Mouse (Mus musculus): Measurements from ENCODE around the gene Aifm3. TPM values are rescaled to one million over a fixed set of nuclear protein-coding genes. Genes with fewer than 3 reads are reported as not detected.
"Not testable (repeated sequence)": the region's sequence is repeated elsewhere in the genome, so short reads cannot be mapped to it uniquely, and the experiment has no call there.

The Aifm3 gene
- total RNA-seq, 2 experiments from 2014 or later: 148 to 171 TPM

GRCm38 (mm10) chr16:17507018-17507552 lies 17.7 kb downstream of the Aifm3 start:
- no peak for TF ChIP-seq CTCF (IDR thresholded peaks at IDR 0.05)
- intact Hi-C loops (cut with DNase I): loop anchor here (5.0 kb wide), 1 partner anchor 35 kb away; no protein-coding TSS in a partner anchor
- Histone ChIP-seq H3K4me3 (no peak overlapping the region), H3K27ac (no peak overlapping the region)
- DNase-seq (ENCODE audit: extremely low spot score in 1 of 2, low spot score in 2 of 2): no peak

- intact Hi-C loops (cut with DNase I): loop anchor here (5.0 kb wide), 1 partner anchor 36 kb away; no protein-coding TSS in a partner anchor
These were observed 18.6 kb downstream of the Aifm3 start for GRCm38 (mm10) chr16:17508031-17508430.

GRCm38 (mm10) chr16:17508546-17509239 lies 19.3 kb downstream of the Aifm3 start, which contains the start of gene Lztr1:
Gene Lztr1, plus strand, starts transcription at chr16:17508688.
- Histone ChIP-seq H3K27ac (peak within 1 kb of the TSS; percentile 98), H3K4me3 (peak within 1 kb of the TSS; percentile 60)
- intact Hi-C loops (cut with DNase I): loop anchor here (5.0 kb wide), 1 partner anchor 36 kb away; no protein-coding TSS in a partner anchor
- TF ChIP-seq CTCF (IDR thresholded peaks at IDR 0.05): no peak; the same call in none of the 2 replicates
- DNase-seq (ENCODE audit: extremely low spot score in 1 of 2, low spot score in 2 of 2): peak; percentile 88

More at GRCm38 (mm10) chr16:17508031-17508430, 18.6 kb downstream of the Aifm3 start:
- peak overlapping the region; percentile 60 for H3K4me3 ChIP-seq
- peak overlapping the region; percentile 98 for H3K27ac ChIP-seq
- peak; percentile 24 for TF ChIP-seq CTCF (IDR thresholded peaks at IDR 0.05)
- not testable (repeated sequence) for DNase-seq (ENCODE audit: extremely low spot score in 1 of 2, low spot score in 2 of 2)

GRCm38 (mm10) chr16:17509240-17509597 lies 19.8 kb downstream of the Aifm3 start:
- DNase-seq (ENCODE audit: extremely low spot score in 1 of 2, low spot score in 2 of 2): no peak
- Histone ChIP-seq H3K27ac (peak overlapping the region; percentile 98), H3K4me3 (peak overlapping the region; percentile 60)
- TF ChIP-seq CTCF (IDR thresholded peaks at IDR 0.05): no peak
- intact Hi-C loops (cut with DNase I): loop anchor here (5.0 kb wide), 1 partner anchor 37 kb away; no protein-coding TSS in a partner anchor

GRCm38 (mm10) chr16:17510143-17510542 lies 20.7 kb downstream of the Aifm3 start:
- DNase-seq (ENCODE audit: extremely low spot score in 1 of 2, low spot score in 2 of 2): no peak
- H3K27ac ChIP-seq: no peak overlapping the region
- H3K4me3 ChIP-seq: peak overlapping the region; percentile 60; the same call in 1 of the 2 replicates
- intact Hi-C loops (cut with DNase I): no loop called here
- no peak for TF ChIP-seq CTCF (IDR thresholded peaks at IDR 0.05)

GRCm38 (mm10) chr16:17510686-17511085 lies 21.3 kb downstream of the Aifm3 start:
- TF ChIP-seq CTCF (IDR thresholded peaks at IDR 0.05): no peak
- intact Hi-C loops (cut with DNase I): no loop called here
- Histone ChIP-seq H3K27ac (no peak overlapping the region), H3K4me3 (no peak overlapping the region)
- DNase-seq (ENCODE audit: extremely low spot score in 1 of 2, low spot score in 2 of 2): no peak

- Histone ChIP-seq H3K27ac (no peak overlapping the region), H3K4me3 (no peak overlapping the region)
- intact Hi-C loops (cut with DNase I): no loop called here
- TF ChIP-seq CTCF (IDR thresholded peaks at IDR 0.05): no peak
- DNase-seq (ENCODE audit: extremely low spot score in 1 of 2, low spot score in 2 of 2): no peak
These were observed 22.0 kb downstream of the Aifm3 start for GRCm38 (mm10) chr16:17511431-17511830.

GRCm38 (mm10) chr16:17518910-17519309 lies 29.5 kb downstream of the Aifm3 start:
- no peak for DNase-seq (ENCODE audit: extremely low spot score in 1 of 2, low spot score in 2 of 2)
- H3K27ac ChIP-seq: no peak overlapping the region
- intact Hi-C loops (cut with DNase I): no loop called here
- no peak overlapping the region for H3K4me3 ChIP-seq
- TF ChIP-seq CTCF (IDR thresholded peaks at IDR 0.05): no peak

GRCm38 (mm10) chr16:17524156-17524555 lies 34.7 kb downstream of the Aifm3 start:
- H3K27ac ChIP-seq: no peak overlapping the region
- H3K4me3 ChIP-seq: no peak overlapping the region
- no peak for DNase-seq (ENCODE audit: extremely low spot score in 1 of 2, low spot score in 2 of 2)
- intact Hi-C loops (cut with DNase I): no loop called here
- TF ChIP-seq CTCF (IDR thresholded peaks at IDR 0.05): no peak

- Histone ChIP-seq H3K4me3 (no peak overlapping the region), H3K27ac (no peak overlapping the region)
- DNase-seq (ENCODE audit: extremely low spot score in 1 of 2, low spot score in 2 of 2): no peak
- TF ChIP-seq CTCF (IDR thresholded peaks at IDR 0.05): no peak
- intact Hi-C loops (cut with DNase I): no loop called here
These were observed 36.1 kb downstream of the Aifm3 start for GRCm38 (mm10) chr16:17525524-17525923.

GRCm38 (mm10) chr16:17526223-17526622 lies 36.8 kb downstream of the Aifm3 start:
- TF ChIP-seq CTCF (IDR thresholded peaks at IDR 0.05): no peak
- Histone ChIP-seq H3K4me3 (no peak overlapping the region), H3K27ac (no peak overlapping the region)
- no peak for DNase-seq (ENCODE audit: extremely low spot score in 1 of 2, low spot score in 2 of 2)
- intact Hi-C loops (cut with DNase I): no loop called here

- H3K27ac ChIP-seq: no peak overlapping the region
- no peak for DNase-seq (ENCODE audit: extremely low spot score in 1 of 2, low spot score in 2 of 2)
- H3K4me3 ChIP-seq: no peak overlapping the region
- intact Hi-C loops (cut with DNase I): no loop called here
- TF ChIP-seq CTCF (IDR thresholded peaks at IDR 0.05): no peak
These were observed 38.2 kb downstream of the Aifm3 start for GRCm38 (mm10) chr16:17527606-17528005.

Measured in left cerebral cortex, adult 2 months (tissue).